Mouse (Mus musculus) olfactory bulb, adult 2 months (tissue): ENCODE results near the gene Gm11084.

Experiments used
- CTCF ChIP-seq: fragments of 200-500 bp; IDR thresholded peaks from 2 replicates; pipeline ENCODE4 v1.5.1; 2012; ENCODE audit warnings: low read depth, mild to moderate bottlenecking, low read length, moderate library complexity; ENCODE audit not compliant: insufficient read depth
- POLR2A ChIP-seq: fragments of 200-500 bp; IDR thresholded peaks from 2 replicates; pipeline ENCODE4 v1.6.1; 2012; ENCODE audit warnings: mild to moderate bottlenecking, low read depth, low read length, moderate library complexity; ENCODE audit not compliant: insufficient read depth

- no peak for TF ChIP-seq CTCF
- no peak for TF ChIP-seq POLR2A
Measured at GRCm38 (mm10) chr2:73012636-73013035, 26.1 kb upstream of the Gm11084 start.
